Mouse (Mus musculus): ENCODE measurements around the gene Ank.

DNA sequence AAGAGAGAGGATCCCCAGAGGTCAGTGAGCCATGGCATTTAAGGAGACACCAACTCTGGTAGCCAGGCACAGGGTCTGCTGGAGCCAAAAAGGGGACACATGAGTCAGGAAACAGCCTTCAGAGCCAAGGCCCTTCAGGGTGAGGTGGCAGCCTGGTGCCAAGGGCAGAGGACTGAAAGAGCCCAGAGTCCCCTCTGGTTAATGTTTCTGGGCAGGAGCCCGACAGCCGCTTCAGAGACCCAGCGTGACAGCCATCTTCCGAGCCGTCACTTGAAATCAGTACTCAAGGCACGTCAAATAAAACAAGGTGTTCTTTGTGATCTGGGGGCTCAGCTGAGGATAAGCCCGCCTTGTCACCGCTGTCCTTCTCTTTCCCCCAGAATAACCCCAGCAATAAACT is 104.7 kb downstream of the Ank start:
- TF ChIP-seq CTCF (IDR thresholded peaks at IDR 0.05; ENCODE audit: insufficient read depth, low read depth, low read length) (no peak), POLR2A (IDR thresholded peaks at IDR 0.05; ENCODE audit: insufficient read depth, low read depth, low read length) (no peak)

All from olfactory bulb, adult 2 months (tissue).